Mouse (Mus musculus): ENCODE results near the gene Mkrn2os.
A peak's percentile ranks its signal among the peaks of the same experiment; 100 is the strongest.

- no peak for TF ChIP-seq MXI1 (IDR thresholded peaks at IDR 0.05; ENCODE audit: low read depth, low read length)
- TF ChIP-seq ZKSCAN1 (IDR thresholded peaks at IDR 0.05; ENCODE audit: borderline replicate concordance, low read depth, low read length): no peak
- 0 out of 4 replicates have a peak, but pooled peaks of 1 of the 2 experiments have one; percentile 3 for TF ChIP-seq CTCF (conservative IDR thresholded peaks at IDR 0.05 in 1 of 2, IDR thresholded peaks at IDR 0.05 in 1 of 2; ENCODE audit: low read depth in 2 of 2, low read length in 2 of 2)
- no peak for TF ChIP-seq ZC3H11A (IDR thresholded peaks at IDR 0.05; ENCODE audit: low read depth, low read length)
- no peak for TF ChIP-seq HCFC1 (IDR thresholded peaks at IDR 0.05; ENCODE audit: low read depth, low read length)
- no peak for TF ChIP-seq POLR2A (IDR thresholded peaks at IDR 0.05; ENCODE audit: low read depth, low read length)
- peak; percentile 76 for TF ChIP-seq ZNF384 (IDR thresholded peaks at IDR 0.05; ENCODE audit: low read depth, low read length)
- no peak for TF ChIP-seq UBTF (IDR thresholded peaks at IDR 0.05; ENCODE audit: low read depth, low read length)
- no peak for TF ChIP-seq TCF12 (IDR thresholded peaks at IDR 0.05; ENCODE audit: low read depth, low read length)
- no peak for TF ChIP-seq EP300 (IDR thresholded peaks at IDR 0.05; ENCODE audit: low read length)
Measured at GRCm38 (mm10) chr6:115542341-115542740, 50.0 kb downstream of the Mkrn2os start.
